Comparison of ENCODE assay signal across 14 mouse cellular contexts in genomic region chr12:55824027-55824426, GRCm38 (mm10).
"Had no signal": no experiment of that assay in that cellular context is flagged by ENCODE, and none has a peak within 500 bp of the region (broad histone marks: within the 10 kb centered on the region; RNA-seq: fewer than 3 reads in every experiment).

No protein-coding gene starts in this region.

- ATAC-seq: intestine, embryonic 16.5 days; liver, embryonic 12.5 days; midbrain, embryonic 13.5 days; midbrain, embryonic 16.5 days had no signal

- DNase-seq: kidney, adult 18-20 months; kidney, adult 9 months; kidney, postnatal 14 days; layer of hippocampus, adult 9-11 months; liver; lung, adult 2 months; retina, postnatal 1 day; thymus, adult 2 months; thymus, postnatal 14 days; thymus, postnatal 4 days had no signal
